Mouse (Mus musculus): ENCODE data around the gene Mllt3.
A peak's percentile ranks its signal among the peaks of the same experiment; 100 is the strongest.

Mllt3 gene

GRCm38 (mm10) chr4:87826336-87826735 lies 206.8 kb downstream of the Mllt3 start:
- no peak for DNase-seq (ENCODE audit: low spot score in 2 of 2)

- DNase-seq (ENCODE audit: low spot score in 2 of 2): no peak
Measured at GRCm38 (mm10) chr4:87823623-87824022, 209.5 kb downstream of the Mllt3 start.

DNA sequence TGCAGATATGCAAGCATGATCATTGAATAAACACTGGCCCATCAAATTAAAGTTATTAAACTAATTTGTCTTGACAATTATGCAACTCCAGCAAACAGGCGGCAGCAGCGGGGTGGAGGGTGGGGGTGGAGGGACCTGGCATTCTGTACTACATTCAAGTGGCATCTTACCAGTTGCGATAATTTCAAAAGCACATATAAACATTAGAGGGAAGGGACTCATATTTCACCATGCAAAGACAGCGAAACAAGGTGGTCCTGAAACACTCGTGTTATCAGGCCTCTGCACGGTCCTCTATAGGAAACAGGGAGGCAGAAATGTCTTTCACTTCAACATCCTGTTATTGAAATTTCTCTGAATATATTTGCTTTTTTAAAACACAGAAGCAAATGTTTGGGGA lies 210.0 kb downstream of the Mllt3 start:
- no peak for DNase-seq (ENCODE audit: low spot score in 2 of 2)

DNA sequence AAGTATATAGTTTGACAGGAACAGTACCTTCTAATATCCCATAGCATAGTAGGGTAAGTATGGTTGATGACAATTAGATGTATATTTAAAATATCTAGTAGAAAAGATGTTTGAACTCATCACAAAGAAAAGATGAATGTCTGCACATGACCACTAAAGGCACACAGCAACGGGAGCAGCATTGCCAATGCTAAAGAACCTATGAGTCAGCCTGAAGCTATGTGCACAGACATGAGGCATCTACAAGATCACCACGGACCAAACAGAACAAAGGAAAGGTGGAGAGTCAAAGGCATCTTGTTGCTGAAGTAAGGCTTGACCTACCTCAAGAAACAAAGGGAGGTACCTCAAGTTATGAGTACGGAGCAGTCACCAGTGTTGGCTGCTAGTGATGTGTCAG lies 212.3 kb downstream of the Mllt3 start:
- no peak for DNase-seq (ENCODE audit: low spot score in 2 of 2)

DNA sequence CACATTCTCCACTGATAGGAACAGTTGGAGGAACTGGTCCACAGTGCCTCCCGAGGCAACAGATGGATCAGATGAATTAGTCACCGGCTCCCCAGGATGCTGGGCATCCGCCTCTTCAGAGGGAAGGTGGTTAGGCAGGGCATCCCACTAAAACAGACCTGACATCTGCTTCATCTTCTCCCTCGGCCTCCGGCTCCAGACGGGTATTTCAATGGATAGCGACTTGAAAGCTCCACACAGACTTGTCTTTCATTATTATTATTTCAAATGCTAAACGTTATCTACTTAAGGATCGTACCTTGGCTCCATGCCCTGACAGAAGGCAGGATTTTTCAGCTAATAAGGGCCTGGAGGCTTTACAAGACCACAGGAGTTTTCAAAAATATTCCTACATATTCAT lies 214.0 kb downstream of the Mllt3 start:
- DNase-seq (ENCODE audit: low spot score in 2 of 2): no peak

GRCm38 (mm10) chr4:87818276-87818675 lies 214.9 kb downstream of the Mllt3 start:
- DNase-seq (ENCODE audit: low spot score in 2 of 2): no peak

DNA sequence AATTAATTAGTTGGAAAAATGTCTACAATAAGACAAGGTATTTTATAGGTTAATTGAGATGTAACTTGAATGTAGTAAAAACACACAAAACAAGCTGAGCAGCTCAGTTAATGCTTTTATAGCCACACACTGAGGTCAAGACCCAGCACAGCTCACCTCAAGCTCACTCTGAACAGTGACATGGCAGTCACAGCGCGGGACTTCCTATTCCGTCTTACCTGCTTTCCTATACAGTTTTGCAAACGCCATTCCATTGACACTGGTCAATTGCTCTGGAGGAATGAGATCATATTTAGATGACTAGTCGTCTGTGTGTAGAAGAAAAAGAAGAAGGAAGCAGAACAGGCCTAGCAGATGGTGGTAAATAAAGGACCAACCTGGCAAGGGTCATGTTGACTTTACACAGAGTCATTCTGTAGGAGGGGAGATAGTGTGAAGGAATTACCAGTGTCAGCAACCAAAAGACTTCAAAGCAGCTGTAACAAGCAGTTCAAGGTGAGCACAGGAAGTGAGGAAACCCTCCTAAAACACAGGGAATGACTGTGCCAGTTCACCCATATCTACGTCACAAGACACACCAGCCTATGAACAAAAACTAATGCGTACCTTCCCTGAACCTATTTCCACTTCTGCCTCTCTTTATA lies 217.6 kb downstream of the Mllt3 start:
- DNase-seq (ENCODE audit: low spot score in 2 of 2): no peak

DNA sequence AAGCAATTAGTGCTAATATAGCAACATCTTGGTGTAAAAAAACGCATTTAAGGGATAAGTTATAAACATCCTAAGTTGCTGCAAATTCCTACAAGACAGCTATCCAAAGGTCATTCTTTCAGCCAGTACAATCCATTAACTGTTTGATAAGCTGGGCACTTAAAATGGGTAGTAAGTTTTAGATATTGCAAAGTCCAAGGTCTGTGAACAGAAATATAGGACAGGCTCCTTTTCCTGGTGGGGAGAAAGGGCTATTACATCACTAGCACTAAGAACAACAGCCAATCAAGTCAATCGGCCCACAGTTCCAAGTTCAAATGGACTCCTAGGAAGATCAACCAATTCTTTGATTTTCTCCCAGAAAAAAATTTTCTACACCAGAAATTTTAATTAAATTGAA lies 221.3 kb downstream of the Mllt3 start:
- no peak for DNase-seq (ENCODE audit: low spot score in 2 of 2)

GRCm38 (mm10) chr4:87806196-87806987 lies 226.8 kb downstream of the Mllt3 start:
- no peak for DNase-seq (ENCODE audit: low spot score in 2 of 2)

GRCm38 (mm10) chr4:87804576-87804975 lies 228.6 kb downstream of the Mllt3 start:
- DNase-seq (ENCODE audit: low spot score in 2 of 2): no peak

DNA sequence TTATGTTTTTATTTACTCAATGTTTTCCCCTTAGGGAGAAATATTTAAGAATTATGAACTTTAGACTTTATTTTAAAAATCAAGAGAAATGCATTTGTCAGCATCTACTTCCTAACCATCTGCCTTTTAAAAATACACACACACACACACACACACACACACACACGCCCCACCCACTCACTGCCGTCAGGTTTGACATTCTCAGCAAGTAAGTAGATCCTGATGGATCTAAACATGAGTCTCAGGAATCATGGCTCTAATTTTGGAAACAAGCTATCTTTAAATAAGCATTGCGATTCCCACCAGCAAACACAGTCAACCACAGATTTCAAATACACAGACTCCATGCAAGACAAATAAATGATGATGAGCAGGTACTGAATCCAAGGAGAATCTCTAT lies 229.9 kb downstream of the Mllt3 start:
- no peak for DNase-seq (ENCODE audit: low spot score in 2 of 2)

- no peak for DNase-seq (ENCODE audit: low spot score in 2 of 2)
Measured at GRCm38 (mm10) chr4:87802140-87802539, 231.0 kb downstream of the Mllt3 start.

DNA sequence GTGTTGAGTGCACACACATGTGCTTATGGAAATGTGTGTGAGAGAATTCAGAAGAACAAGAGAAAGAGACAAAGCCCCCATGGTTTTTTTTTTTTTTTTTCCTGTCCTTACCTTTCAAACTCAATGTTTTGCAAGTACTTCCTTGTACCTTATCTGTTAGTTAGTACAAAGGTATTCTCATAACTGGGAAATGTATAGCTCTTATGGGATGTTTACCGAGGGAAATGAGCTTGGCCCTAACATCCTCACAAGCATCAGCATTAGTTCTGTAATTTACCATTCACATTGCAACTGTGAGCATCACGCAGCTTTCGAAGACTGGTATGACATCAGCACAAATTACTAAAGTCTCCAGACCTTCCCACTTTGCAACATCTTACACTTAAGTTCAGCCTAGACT lies 231.8 kb downstream of the Mllt3 start:
- no peak for DNase-seq (ENCODE audit: low spot score in 2 of 2)

DNA sequence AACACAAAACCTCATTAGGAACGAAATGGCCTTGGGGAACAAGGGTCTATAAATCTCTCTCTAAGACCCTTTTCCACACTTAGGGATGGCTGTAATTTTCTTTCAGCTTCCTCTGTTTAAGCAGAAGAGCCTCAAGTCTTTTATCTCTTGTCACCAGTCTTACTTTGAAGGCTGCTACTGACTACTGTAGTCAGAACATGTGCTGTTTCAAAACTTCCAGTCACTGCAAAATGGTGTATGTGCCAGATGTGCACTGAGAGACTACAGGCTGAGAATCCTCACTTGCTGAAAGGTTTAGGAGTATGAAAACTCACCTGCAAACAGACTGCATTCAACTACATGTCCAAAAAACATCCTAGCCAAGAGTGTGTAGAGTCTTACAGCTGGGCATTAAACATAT lies 232.9 kb downstream of the Mllt3 start:
- DNase-seq (ENCODE audit: low spot score in 2 of 2): no peak

DNA sequence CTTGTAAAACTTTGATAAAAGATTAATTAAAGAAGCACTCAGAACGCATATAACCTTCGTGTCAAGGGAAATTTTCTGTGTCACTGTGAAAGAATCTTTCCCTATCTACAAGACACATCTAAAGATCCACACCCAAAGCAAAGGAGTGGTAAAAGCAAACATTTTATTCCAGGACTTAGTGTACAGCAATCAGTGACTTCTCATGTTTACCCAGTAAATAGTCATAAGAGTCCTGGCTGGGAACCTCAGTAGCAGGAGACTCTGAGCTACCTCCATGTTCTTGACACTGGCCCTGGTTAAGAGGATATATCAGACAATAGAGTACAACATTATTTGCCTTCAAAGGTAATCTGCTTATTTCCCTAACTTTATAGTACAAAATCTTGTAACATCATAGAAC lies 233.7 kb downstream of the Mllt3 start:
- DNase-seq (ENCODE audit: low spot score in 2 of 2): no peak

DNA sequence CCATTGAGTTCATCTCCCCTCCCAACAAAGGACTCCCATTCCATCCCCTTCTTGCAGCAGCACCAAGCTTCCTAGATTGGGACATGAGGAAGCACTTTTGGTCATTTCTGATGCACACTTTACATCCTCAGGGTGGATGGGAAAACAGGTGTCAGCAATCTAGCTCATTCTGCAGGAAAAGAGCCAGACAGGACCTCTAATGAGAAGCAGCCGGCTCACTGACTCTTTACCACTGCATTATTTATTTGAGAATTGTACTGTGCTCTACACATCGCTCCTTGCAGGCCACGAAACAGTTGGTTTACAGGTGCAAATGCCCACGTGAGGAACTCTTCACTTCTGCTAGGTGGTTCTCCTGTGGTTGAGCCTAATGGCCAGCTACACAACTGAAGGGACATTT lies 237.9 kb downstream of the Mllt3 start:
- DNase-seq (ENCODE audit: low spot score in 2 of 2): no peak

- DNase-seq (ENCODE audit: low spot score in 2 of 2): no peak
Measured at GRCm38 (mm10) chr4:87794216-87794615, 238.9 kb downstream of the Mllt3 start.

GRCm38 (mm10) chr4:87792511-87792910 lies 240.7 kb downstream of the Mllt3 start:
- DNase-seq (ENCODE audit: low spot score in 2 of 2): no peak

- no peak for DNase-seq (ENCODE audit: low spot score in 2 of 2)
Measured at GRCm38 (mm10) chr4:87789446-87789845, 243.7 kb downstream of the Mllt3 start.

- DNase-seq (ENCODE audit: low spot score in 2 of 2): no peak
Measured at GRCm38 (mm10) chr4:87788691-87789090, 244.5 kb downstream of the Mllt3 start.

DNA sequence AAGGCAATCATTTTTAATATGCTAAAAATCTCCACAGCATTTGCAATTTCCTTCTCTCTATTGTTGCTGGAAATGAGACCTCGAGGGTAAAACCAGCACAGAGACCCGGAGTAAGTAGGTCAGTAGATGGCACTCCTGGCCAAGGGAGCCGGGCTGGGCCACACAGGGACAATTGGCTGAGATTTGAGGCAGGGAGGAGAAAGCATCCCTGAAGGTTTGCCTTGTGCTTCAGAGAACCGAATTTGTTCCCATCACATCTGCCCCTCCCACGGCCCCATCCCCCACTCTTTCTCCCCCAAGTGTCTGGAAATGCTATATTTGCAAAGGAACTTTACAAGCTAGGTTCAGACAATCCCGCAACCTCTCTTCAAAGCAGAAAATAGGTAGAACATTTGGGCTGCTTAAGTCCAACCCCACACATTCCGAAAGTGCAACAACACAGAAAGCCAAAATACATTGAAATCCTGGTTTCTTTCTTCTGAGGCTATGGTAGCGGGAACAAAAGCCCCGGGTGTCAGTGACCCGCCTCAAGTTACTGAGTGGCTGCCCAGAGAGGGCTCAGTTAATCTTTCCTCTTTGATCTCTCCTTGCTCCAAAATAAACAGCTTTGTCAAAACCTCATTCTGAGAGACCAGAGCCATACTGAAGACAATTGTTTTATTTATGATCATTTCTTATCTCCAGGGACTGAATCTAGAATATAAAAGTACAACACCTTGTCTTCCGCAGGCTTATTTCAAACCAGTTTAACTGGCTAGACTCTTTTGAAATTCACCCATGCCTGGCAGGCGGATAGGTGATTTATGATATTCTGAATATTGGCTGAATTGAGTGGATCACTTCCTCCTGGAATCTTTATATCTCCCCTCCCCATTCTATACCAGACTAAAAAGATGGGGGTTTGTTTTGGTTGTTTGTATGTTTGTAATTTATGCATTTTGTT lies 247.8 kb downstream of the Mllt3 start:
- peak in 1 of 2 experiments; percentile 36 for DNase-seq (ENCODE audit: low spot score in 2 of 2)

DNA sequence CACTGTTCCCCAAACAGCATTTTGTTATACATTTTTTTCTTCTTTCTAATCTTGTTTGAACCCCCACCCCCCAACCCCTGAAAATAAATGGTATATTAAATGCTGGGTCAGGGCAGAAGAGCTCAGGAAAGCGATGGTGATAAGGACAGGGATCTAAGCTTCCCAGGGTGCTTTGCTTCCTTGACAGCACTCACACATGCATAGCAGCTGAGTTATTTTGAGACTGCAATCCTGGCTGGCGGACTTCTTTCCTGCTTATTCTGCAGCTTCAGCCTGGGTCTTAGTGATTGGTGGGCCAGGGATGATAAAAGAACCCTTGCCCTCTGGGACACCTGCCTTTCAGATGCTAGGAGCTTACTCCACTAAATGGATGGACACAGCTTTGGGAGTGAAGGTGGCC lies 249.4 kb downstream of the Mllt3 start:
- no peak for DNase-seq (ENCODE audit: low spot score in 2 of 2)

Measured in urinary bladder, postnatal 4 days (tissue).